Mouse (Mus musculus): ENCODE results near the gene Coq4.

Gene Coq4

DNA sequence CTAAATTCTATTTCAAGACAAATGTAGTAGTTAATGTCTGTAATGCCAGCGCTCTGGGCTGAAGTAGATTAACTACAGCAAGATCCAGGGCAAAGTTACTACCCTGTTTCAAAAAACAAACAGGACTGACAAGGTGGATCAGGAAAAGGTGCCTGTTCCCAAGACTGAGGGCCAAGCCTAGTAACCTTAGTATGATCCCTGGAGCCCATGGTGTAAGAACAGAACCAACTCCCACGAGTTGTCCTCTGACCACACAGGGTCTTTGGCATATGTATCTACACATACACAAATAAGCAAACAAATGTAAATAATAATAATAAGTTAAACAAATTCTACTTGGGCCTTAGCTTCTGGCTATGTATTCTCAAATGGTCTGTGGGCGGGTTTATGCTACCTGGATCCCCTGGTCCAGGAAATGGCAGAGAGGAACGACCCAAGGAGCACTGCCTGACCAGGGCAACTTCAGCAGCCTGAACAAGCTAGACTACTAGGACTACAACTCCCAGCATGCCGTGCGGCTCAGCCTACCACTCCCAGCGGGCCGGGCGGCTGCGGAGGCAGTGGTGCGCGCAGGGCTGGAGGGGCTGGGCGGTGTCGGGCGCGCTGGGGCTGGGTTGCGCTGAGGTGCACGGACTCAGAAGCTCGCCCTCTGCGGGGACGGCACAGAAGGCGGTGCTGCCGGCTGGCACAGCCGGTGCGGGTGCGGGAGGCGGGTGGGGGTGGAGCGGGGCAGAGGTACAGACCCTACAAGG, 15.0 kb downstream of the Coq4 start, which contains the start of gene Slc27a4:
Gene Slc27a4 (plus strand): TSS at position 560 of the 752 bp plus-strand sequence.
- DNase-seq, result peak; percentile 96

GRCm38 (mm10) chr2:29802827-29803201, 15.5 kb downstream of the Coq4 start:
- DNase-seq, result no peak

- no peak for DNase-seq
Measured at GRCm38 (mm10) chr2:29803400-29803831, 16.1 kb downstream of the Coq4 start.

DNA sequence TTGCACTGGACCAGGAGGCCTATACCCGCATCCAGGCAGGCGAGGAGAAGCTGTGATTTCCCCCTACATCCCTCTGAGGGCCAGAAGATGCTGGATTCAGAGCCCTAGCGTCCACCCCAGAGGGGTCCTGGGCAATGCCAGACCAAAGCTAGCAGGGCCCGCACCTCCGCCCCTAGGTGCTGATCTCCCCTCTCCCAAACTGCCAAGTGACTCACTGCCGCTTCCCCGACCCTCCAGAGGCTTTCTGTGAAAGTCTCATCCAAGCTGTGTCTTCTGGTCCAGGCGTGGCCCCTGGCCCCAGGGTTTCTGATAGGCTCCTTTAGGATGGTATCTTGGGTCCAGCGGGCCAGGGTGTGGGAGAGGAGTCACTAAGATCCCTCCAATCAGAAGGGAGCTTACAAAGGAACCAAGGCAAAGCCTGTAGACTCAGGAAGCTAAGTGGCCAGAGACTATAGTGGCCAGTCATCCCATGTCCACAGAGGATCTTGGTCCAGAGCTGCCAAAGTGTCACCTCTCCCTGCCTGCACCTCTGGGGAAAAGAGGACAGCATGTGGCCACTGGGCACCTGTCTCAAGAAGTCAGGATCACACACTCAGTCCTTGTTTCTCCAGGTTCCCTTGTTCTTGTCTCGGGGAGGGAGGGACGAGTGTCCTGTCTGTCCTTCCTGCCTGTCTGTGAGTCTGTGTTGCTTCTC, 28.5 kb downstream of the Coq4 start:
- no peak for DNase-seq

DNA sequence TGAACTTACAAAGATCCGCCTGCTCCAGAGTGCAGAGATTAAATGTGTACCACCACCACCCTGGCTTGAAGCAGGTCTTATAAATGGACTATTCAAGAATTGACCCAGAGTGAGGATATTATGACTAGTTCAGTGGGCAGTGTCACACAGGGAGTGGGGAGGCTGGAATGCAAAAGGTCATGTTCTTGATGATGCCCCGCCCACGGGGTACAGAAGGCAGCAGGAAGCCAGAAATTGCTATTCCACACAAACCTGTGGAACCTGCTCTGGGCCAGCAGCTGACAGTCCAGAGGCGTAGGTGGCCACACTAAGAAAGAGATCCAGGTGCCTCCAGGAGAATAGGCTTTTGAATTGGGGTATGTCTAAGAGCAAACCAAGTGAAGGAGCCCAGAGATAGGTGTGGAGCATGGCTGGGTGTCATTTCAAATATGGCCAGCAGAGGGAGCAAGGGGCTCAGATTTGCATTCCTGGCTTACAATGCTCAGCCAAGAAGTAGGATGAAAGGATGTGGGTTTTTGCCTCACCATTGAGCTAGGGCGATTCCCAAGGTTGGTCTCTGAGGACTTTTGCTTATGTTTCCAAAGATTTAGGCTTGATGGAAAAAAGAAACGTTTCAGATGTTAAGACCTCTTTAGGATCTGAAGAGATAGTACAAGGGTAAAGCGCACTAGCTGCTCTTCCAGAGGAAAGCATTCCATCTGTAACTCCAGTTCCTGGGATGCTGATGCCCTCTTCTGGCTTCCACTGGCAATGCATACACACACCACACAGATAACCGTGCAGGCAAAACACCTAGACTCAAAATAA, 30.3 kb downstream of the Coq4 start:
- peak; percentile 90 for DNase-seq

- no peak for DNase-seq
Measured at GRCm38 (mm10) chr2:29819363-29819762, 32.1 kb downstream of the Coq4 start.

DNA sequence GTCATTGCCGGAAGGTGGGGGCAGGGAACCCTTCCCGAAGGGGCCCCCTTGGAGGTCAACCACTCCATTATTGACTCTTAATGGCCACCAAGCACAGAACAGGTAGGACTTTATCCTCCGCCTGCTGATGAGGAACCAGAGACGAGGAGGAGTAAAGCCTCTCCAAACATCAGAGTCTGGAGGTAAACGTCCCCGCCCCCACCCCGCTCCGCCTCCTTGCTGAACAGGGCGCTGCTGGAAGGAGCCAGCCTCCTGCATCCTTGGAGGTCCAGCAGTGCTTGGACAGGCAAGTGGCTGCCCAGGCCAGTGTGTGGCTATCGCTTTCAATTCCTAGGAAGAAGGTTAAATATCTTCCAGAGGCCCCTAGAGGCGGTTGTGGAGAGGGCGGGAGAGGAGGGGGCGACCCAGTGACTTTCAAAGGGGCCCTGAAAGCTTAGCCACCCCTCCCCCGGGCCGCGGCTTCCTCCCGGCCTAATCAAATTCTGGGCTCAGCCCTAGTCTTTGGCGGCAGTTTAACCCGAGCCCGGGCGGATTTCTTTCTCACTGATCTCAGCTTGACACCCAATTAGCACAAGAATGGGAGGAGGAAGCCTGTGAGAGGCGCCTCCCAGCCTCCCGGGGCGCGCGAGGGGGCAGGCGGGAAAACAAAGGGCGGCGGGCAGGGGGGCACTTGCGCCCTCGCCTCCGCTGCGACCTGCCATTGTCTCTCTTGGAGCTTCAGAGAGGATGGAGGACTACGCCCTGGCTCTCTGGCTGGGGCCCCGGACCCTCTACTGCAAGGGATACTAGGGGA, 32.9 kb downstream of the Coq4 start, which contains the start of gene Urm1:
Gene Urm1 (plus strand): TSS at position 51 of the 793 bp plus-strand sequence.
- DNase-seq, result peak; percentile 72

DNA sequence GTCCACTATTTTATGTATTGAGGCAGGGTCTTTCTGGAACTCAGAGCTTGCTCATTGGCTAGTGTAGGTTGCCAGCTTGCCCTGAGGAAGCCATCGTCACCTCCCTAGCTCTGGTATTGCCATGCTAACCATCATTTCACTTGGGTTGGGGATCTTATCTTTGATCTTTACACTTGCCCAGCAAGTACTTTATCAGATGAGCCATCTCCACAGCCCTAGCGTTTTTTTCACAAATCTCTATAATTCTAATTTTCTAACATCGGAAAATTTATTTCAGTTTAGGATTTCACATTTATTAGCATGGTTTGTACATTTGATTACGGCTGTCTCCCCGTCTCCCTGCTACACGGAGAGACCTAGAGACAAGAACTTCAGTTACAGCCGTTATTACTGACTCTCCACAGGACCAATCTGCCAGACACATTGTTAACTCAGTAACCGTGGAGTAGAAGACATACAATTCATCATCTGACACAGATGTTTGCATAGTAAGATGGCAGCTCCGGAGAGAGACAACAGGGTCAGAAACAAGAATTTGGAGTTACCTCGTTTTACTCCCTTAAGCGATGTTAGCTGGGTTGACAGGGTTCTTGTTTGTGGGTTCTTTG, 39.1 kb downstream of the Coq4 start:
- no peak for DNase-seq

DNA sequence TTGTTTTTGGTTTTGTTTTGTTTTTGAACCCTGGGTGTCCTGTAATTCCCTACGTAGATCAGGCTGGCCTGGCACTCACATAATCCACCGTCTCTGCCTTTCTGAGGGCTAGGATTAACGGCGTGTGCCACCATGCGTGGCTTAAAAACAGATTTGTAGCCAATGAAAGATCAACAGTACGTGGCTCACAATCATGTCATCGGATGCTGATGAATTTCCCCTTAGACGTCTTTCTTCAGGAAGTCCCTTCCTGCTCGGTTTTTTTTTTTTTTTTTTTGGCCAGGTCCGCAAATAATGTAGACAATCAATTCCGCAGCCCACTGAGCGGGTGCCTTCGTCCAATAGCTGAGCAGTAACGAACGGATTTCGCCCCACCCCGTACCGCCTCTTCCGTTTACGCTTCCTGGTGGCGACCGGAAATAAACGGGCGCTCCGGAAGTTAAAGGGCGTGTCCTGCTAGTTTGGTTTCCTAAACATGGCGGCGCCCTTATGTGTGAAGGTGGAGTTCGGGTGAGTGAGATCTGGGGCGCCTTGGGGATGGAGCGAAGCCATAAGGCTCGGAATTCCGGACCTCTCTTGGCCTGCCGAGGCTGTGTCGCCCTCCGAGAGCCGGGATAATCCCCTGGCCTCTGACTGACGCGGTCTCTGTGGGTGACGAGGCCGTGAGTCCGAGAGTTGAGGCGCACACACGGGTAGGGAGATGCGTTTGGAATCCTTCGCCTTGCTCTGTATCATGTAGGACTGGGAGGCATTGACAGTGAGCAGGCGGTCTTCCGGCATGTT, 39.8 kb downstream of the Coq4 start:
- peak; percentile 96 for DNase-seq

DNA sequence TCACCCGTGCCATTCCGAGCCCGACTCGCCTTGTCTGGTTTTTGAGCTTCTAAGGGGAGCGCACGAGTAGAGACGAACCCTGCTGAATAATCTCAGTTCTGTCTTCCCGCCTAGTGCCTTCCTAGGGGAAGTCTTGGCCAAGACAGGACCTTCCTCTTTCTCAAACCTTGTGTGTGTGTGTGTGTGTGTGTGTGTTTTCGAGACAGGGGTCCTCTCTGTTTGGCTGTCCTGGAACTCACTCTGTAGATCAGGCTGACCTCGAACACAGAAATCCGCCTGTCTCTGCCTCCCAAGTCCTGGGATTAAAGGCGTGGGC, 40.4 kb downstream of the Coq4 start:
- no peak for DNase-seq

GRCm38 (mm10) chr2:29831106-29831505, 43.8 kb downstream of the Coq4 start:
- no peak for DNase-seq

- no peak for DNase-seq
Measured at GRCm38 (mm10) chr2:29833796-29834195, 46.5 kb downstream of the Coq4 start.

DNA sequence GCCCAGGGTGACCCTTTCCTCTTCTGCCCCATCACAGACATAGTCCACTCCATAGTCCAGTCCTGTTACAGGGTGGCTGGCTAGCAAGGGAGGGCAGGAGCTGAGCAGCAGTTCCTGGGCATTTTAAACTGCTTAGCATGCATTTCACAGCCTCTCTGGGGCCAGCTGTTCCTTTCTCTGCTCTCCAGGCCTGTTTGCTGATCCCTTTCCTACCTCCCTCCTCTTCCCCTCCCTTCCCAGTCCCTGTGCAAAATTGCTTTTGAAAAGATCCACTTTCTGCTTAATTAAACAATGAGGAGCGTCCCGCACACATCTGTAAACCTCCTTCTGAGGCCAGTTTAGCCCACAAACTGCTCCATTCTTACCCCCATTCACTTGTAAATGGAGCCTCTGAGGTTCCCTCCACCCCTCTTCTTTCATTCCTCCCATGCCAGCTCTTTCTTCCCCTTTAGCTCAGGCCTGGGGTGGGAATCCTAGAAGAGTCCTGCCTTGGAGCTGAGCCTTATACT, 48.2 kb downstream of the Coq4 start:
- no peak for DNase-seq

GRCm38 (mm10) chr2:29839460-29839859, 52.2 kb downstream of the Coq4 start:
- no peak for DNase-seq

DNA sequence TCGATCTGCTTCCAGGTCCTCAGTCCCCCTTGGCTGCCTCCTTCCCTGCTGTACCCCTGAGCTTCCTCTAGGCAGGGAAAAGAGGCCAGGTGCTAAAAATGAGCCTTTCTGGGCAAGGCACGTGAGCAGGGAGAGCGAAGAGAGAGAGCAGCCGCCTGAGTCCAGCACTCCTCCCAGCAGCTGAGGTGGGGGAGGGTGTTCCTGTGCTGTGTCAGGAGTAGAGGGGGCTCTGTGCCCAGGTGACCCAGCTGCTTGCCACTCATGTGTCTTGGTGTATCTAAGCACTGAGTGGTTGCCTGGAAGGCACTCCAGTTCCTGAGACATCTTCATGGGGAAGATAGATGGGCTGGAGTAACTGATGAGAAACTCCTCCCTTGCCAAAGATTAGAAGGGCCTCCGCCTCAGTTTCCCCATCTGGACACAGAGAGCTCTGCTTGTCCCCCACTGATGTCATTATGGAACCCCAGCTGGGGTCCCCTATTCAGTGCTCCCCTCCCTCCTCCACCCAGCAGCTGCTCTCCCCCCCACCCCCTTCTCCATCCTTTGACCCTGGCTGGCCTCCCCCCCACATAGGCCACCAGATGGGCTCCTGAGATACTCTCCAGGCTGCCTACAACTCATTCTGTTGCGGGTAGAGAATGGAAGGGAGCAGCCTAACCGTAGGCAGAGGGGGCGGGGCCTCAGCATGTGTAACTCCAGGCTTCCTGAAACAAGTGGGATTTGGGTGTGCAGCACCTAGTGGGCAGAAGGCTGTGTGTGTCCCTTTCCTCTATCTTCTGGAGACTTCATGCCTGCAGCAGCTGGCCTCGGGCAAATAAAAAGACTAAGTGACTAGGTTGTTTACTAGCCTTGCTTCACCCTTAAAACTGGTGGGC, 56.2 kb downstream of the Coq4 start:
- no peak for DNase-seq

DNA sequence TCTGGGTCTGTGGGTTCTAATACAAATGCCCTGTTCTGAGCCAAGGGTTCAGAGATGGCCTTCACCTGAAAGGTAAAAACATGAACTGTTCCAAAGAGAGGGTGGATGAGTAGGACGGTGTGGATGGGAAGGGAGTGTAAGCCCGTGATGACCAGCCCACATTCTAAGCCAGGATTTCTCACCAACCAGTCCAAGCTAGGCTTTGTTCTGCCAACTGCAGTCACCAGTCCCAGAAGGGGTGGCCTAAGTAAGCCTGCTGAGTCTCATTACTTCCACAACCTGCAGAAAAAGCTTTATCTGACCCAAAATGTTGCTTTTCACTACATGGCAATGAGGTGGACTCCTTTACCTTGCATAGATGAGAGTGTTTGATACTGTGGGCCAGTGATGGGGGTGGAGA, 56.8 kb downstream of the Coq4 start:
- DNase-seq, result no peak

DNA sequence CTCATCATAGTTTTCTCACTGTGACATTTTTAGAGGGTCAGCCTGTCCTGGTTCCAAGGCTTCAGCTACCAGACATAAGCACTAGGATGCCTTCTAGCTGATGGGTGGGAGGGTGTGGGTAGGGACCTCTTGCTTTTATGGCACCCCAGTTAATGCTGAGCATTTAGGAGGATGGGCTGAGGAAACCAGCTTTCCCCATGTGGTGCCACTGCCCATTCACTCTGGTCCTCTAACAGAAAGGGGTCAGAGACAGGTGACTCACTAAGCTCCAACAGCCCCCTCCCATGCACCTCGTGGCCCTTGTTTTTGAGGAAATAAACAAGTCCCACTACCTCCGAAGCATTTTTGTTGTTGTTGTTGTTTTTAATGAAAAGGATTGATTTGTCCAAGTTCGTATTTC, 57.4 kb downstream of the Coq4 start:
- no peak for DNase-seq

GRCm38 (mm10) chr2:29845636-29846035, 58.3 kb downstream of the Coq4 start:
- no peak for DNase-seq

DNA sequence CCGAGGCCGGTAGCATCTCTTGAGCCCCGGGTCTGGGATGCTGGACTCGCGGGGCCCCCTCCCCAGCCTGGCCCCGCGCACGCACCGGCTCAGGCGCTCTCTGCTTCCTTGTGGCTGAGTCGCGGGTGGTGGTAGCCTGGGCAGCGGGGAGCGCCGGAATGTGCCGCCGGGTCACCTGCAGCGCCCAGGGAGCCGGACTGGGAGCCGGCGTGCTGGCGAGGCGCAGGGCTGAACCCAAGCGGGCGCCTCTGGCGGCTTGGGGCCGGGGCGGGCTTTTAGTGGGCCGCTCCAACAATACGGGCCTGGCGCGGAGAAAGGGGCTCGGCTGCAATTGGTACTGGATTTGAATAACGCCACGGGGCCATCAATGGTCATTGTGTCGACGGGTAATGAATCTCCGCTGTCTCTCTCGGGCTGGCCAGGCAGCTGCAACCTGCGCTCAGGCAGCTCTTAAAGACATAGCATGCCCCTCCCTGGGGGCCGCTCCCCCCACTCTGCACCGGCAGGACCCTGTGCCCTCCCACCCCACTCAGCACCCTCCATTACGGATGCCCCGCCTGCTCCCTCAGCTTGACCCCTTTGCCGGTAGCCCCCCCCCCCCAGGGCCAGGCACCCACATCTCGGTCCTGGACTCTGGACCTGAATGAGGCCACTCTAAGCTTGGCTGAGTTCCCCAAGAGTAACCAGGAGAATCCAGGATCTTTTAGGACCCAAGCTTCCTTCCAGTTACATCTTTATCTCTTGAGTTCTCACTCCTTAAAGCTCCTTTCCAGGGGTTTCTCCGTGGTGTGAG, 59.0 kb downstream of the Coq4 start:
- DNase-seq, result no peak

All from cerebellum, adult 9-10 months (tissue).